Mouse (Mus musculus) monocyte, adult 5-6 weeks (primary cell): ENCODE measurements around the gene Atg14. TPM values are rescaled to one million over a fixed set of nuclear protein-coding genes. Genes with fewer than 3 reads are reported as not detected.
"Not testable (repeated sequence)": the region's sequence is repeated elsewhere in the genome, so short reads cannot be mapped to it uniquely, and the experiment has no call there.

Experiments
- ATAC-seq: fragments of 153-309, 156-312 bp; replicated peaks from 2 replicates; pipeline ENCODE4 v1.8.0; 2017; ENCODE audit warnings: mild to moderate bottlenecking; ENCODE audit not compliant: low TSS enrichment, insufficient number of reproducible peaks, severe bottlenecking, poor library complexity, low FRiP score
- total RNA-seq: library from RNA; stranded (forward); fragments of 200-1000, 200-491, 200-594 nt; gene quantifications from 3 replicates; pipeline ENCODE4 v1.2.3, GENCODE M21; 2017

The Atg14 gene
- total RNA-seq = 9.4 to 17.0 TPM (median 10.1 TPM) in 3 replicates

DNA sequence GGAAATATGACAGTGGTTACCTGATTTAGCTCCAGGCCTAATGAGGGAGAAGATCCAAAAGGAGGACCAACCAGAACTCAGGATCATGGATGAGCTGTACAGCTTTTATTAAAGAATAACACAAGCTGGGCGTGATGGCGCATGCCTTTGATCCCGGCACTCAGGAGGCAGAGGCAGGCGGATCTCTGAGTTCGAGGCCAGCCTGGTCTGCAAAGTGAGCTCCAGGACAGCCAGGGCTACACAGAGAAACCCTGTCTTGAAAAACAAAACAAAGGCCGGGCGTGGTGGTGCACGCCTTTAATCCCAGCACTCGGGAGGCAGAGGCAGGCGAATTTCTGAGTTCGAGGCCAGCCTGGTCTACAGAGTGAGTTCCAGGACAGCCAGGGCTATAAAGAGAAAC lies at the start of gene Atg14:
Gene Atg14 (minus strand): TSS at position 101 of the 400 bp plus-strand sequence.
- not testable (repeated sequence) for ATAC-seq

GRCm38 (mm10) chr14:47618891-47619290 lies 48.4 kb upstream of the Atg14 start:
- no peak for ATAC-seq

DNA sequence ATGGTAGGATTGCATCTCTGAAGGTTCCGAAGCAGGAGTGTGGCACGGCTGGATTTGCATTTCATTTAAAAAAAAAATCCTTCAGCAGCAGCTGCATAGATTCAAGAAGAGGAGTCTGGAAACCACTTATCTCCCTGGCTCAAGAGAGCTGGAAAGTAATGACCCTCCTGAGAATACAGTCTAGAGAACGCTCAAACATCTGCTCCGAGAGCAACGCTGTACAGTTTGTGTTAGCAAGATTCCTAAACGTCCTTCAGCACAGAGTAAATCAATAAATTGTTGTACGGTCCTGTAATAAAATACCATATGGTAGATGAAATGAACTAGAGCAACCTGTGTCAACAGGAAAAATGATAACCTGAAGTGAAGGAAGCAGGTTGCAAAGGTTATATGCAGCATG lies 42.8 kb upstream of the Atg14 start:
- no peak for ATAC-seq

DNA sequence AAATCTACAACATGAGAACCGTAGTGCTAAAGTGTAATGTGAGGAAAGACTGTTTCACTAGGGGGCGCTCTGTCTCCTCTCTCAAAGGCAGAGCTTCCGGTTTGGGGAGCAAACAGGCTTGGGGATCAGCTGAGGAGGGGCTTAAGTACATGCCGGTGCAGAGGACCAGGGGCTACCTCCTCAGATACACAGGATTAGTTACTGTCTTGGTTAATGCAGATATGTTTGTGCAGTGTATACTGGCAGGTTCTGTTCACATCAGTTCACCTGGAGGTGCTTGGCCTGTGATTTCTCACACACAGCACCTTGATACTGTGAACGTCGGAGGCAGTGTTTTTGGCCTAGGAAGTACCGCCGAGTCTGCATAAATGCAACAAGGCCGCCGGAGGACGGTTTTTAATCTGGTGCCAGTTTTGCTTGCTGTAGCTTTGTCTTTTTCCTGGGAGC lies 27.5 kb upstream of the Atg14 start:
- peak; percentile 53; the same call in 1 of the 2 replicates for ATAC-seq

DNA sequence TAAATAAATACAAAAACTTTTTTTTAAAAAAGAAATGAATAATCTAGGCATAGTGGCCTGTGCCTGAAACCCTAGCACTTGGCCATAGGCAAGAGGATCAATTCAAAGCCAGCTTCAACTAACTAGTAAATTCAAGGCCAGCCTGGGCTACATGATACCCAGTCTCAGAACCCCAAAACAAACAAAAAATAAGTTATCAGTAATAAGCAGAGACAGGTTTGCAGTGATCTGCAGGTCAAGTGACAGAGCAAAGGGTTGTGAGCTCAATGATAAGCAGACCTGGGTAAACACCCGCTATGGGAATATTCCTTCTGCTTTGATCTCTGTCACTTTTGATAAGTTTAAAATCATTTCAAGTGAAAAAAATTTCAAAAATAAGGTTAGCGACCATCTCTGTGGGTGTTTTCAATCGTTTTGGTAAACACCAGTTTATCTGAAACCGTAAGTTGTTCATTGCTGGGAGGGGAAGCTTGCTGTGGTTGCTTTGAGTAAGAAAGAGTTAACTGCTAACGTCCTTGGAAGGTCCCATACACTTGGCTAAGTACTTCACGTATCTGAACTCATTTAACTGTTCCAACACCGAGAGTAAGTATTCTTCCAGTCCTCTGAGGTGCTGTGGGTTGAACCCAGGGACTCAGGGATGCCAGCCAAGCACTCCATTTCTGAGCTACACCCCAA lies 24.1 kb upstream of the Atg14 start:
- no peak for ATAC-seq

- ATAC-seq = no peak
Observed at GRCm38 (mm10) chr14:47590391-47590975, 20.0 kb upstream of the Atg14 start.

DNA sequence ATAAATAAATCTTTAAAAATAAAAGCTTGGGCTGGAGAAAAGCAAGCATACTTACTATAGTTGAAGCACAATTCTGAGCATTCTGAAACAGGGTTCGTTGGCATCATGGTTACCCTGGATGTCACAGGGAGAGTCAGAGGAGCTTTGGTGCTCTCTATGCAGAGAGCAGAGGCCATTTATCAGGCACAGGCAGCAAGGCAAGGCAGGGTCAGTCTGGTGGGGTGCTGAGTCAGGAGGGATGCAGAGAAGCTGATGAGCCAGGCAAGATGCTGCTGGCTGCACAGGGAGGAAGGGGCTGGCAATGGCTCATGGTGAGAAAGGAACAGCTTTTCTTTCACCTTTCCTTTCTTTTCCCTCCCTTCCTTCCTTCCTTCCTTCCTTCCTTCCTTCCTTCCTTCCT lies 19.0 kb upstream of the Atg14 start:
- ATAC-seq = no peak

DNA sequence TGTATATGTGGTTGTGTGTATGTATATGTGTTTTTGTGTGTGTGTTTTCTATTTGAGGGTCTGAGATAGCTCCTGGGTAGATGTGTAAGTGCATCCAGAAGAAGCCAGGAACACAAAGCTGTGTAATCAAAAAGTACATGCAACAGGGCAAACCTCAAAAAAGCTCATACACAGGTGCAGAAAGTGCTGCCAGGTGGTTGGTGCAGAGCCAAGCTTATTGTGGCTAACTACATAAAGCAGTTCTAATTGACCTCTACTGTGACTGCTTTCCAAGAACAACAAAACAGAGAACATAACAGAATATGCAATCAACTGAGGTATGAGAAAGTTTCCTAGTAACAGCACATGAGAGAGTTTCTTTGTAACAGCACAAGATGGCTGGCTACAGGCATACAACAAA lies 13.9 kb upstream of the Atg14 start:
- no peak for ATAC-seq

- no peak for ATAC-seq
Observed at GRCm38 (mm10) chr14:47581681-47582080, 11.2 kb upstream of the Atg14 start.

GRCm38 (mm10) chr14:47581280-47581679 lies 10.8 kb upstream of the Atg14 start:
- no peak for ATAC-seq

DNA sequence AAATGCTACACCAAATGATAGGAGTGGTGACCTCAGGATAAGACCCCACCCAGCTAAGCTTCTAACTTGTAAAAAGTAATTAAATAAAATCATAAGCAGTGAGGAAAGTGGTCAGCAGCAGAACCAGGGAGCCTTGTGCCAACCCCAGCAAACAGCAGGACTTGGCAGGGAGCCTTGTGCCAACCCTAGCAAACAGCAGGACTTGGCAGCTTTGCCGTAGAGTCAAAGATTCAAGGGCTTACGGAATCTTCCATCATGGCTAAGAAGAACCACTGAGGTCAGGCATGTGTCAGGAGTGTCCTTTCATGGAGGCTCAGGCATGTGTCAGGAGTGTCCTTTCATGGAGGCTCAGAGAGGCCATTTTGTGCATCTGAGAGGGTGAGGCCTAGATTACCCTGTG lies 7.6 kb upstream of the Atg14 start:
- no peak for ATAC-seq

DNA sequence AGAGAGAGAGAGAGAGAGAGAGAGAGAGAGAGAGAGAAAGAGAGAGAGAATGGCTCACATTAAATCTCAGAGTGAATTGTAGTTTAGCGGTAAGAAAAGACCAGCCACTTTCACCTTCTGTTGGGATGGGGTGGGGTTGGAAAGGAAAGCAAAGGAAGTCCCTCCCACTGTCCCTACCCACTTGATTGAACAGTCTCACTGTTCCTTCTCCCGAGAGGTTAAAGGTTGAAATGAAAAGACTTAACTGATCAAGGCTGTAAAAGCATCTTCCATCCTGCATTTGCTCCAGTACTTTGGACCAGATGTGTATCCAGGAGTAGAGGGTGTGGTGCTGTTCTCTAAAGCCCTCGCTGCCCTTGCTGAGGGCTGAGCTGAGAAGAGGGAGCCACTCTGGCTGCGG lies 6.2 kb upstream of the Atg14 start:
- ATAC-seq = no peak

GRCm38 (mm10) chr14:47574721-47575120 lies 4.3 kb upstream of the Atg14 start:
- ATAC-seq = no peak

DNA sequence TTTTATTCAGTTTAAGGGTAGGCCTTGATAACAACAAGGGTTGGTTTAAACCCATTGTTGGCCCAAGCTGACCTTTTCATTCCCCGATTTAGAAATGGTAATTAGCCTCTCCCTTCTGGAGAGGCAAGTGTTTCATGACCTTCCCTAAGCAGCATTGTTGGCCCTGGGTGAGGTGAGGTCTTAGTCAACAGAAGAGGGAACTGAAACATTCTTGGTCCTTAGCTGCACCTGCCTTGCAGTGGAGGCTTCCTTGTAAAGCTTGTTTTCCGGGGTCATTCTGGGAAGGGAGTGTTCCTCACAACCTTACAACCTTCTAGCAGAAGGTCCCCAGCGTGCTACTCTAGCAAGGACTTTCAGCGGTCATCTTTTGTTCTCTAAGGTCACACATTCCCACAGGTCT lies 2.3 kb upstream of the Atg14 start:
- no peak for ATAC-seq

- ATAC-seq = peak; percentile 96
Observed at GRCm38 (mm10) chr14:47567962-47568652, 2.3 kb downstream of the Atg14 start.

DNA sequence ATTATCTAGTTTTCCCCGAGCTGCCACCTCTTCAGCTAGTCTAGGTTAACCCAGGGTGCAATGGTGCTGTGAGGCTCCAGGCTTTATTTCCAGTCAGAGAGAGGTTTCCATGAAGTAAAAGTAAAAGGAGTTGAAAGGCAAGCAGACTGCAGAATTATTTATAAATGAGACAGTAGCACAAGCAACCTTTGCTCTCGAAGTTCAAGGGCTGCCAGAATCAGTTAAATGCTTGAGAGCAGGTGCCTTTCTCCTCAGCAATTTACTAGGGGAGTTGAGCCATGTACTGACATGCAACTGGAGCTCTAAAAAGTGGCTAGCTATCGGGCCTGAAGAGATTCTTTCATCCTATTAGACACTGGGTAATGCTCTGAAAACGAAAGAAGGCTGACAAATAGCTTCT lies 7.3 kb downstream of the Atg14 start:
- ATAC-seq = no peak

DNA sequence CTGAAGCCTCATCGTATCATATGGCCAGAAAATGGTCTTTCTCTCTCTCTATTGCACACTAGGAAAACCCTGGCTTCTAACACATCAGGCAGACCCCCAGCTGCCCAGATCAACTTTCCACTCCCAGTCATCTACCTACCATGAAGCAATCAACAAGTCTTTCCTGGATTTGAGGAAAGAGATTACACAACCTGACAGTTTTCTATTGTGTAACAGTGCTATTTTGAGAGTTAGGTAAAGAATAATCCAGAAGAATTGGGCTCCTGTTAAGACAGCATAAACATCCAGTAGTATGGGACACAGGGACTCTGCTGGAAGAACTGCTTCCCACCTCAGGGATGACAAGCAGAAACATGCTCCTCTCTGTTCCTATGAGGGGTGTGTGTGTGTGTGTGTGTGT lies 7.9 kb downstream of the Atg14 start:
- ATAC-seq = no peak

DNA sequence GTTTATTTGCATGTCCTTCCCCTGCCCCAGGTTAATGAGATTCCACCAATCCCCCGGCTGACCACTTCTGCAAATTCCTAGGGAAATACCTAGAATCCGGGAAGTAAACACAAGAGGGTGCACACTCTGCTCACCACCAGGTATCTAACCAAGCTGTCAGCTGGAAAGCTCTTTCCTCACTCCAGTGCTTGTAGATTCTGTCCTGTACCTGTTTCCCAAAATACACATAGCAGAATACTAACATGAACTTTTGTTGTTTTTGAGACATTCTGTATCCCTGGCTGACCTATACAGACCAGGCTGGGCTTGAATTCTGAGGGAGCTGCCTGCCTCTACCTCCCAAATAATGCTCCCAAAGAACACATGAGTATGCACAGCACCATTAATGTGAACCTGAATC lies 9.7 kb downstream of the Atg14 start:
- no peak for ATAC-seq

- no peak for ATAC-seq
Observed at GRCm38 (mm10) chr14:47555225-47555624, 15.2 kb downstream of the Atg14 start.

DNA sequence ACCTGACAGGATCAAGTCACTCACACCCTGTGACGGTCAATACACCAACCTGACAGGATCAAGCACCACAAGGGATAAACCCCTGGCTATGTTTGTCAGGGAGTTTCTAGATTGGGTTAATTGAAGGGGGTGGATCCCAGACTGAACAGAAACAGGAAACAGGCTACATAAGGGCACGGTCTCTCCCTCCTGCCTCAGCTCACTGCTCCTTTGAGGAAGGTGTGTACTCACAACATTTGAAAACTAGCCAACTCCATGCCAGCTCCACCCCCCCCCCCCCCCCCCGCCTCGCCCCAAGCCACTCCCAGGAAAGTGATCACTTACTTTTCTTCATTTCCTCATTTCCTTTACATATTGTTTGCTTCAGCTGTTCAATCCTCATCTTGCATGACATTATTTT lies 16.2 kb downstream of the Atg14 start:
- ATAC-seq = no peak
